Mouse (Mus musculus) Patski (cell line): ENCODE data around the gene U2af1. TPM values are rescaled to one million over a fixed set of nuclear protein-coding genes. Genes with fewer than 3 reads are reported as not detected.
A peak's percentile ranks its signal among the peaks of the same experiment; 100 is the strongest.

Experiments
- ATAC-seq: fragments of 100-300 bp; one replicate; pipeline ENCODE4 v1.8.0; 2021
- CTCF ChIA-PET: fragments of 350-600 bp; sonication (Branson Sonifier 250); formaldehyde crosslinking; loops from one replicate; lab custom pipeline; 2022; ENCODE audit warnings: inconsistent platforms; lab: Charles Lee
- POLR2A ChIA-PET: fragments of 350-600 bp; sonication (Branson Sonifier 250); formaldehyde crosslinking; loops from one replicate; lab custom pipeline; 2022; ENCODE audit warnings: antibody characterized with exemption, inconsistent platforms; lab: Charles Lee
- DNase-seq: peaks from one replicate; pipeline ENCODE4 v3.0.0-alpha.2; 2011; ENCODE audit warnings: low read depth, low spot score
- H3K27me3 ChIP-seq: fragments of 371-371 bp; one replicate; pipeline ENCODE4 v1.5.1; 2021
- CTCF ChIP-seq: fragments of 100-300 bp; IDR thresholded peaks from one replicate; pipeline ENCODE4 v1.5.1; 2021
- in situ Hi-C: fragments of 300-500 bp; cut with MboI; formaldehyde crosslinking; loops from 3 replicates; pipeline ENCODE4 v1.11.1; 2018; ENCODE audit warnings: low pct_unique_long_range_greater_than_20kb, mixed read lengths
- polyA plus RNA-seq: library from polyadenylated mRNA; unstranded; gene quantifications from one replicate; pipeline ENCODE4 v1.2.3, GENCODE M21; 2021

Gene U2af1
- polyA plus RNA-seq, 1 experiment from 2014 or later: 167 TPM

DNA sequence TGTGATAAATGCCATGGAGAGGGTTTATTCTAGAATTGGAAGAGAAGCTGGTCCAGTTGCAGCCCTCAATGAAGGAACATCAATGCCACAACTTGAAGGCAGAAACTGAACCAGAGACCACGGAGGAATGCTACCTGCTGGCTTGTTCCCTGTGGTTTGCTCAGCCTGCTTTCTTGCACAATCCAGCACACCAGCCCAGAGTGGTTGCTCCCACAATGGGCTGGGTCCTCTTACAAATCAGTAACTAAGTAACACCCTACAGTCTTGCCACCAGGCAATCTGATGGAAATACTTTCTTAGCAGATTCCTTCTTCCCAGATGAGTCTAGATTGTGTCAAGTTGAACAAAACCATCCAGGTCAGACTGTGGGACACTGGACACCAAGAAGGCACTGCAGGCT is 30.9 kb upstream of the U2af1 start:
- TF ChIP-seq CTCF: no peak
- ATAC-seq: no peak
- POLR2A ChIA-PET: interaction anchor here (1.1 kb wide), 1 partner anchor 165 kb away, joined by 5 read pairs; no protein-coding TSS in a partner anchor
- no peak for DNase-seq
- CTCF ChIA-PET: interaction anchor here (1.3 kb wide), 1 partner anchor 334 kb away, joined by 3 read pairs; no protein-coding TSS in a partner anchor
- H3K27me3 ChIP-seq: no peaks in the 10 kb centered on the region
- in situ Hi-C loops: loop anchor here (5.0 to 25.0 kb wide), 5 partner anchors 93 to 798 kb away; partner anchors contain the start of gene Sik1

- no peak for TF ChIP-seq CTCF
- ATAC-seq: no peak
- in situ Hi-C loops: loop anchor here (5.0 to 25.0 kb wide), 3 partner anchors 169 to 799 kb away; partner anchors contain the start of gene Sik1
- DNase-seq: no peak
- POLR2A ChIA-PET: no interaction called here
- CTCF ChIA-PET: no interaction called here
- H3K27me3 ChIP-seq: no peaks in the 10 kb centered on the region
Measured at GRCm38 (mm10) chr17:31688112-31688511, 29.4 kb upstream of the U2af1 start.

GRCm38 (mm10) chr17:31686225-31686564 is 27.5 kb upstream of the U2af1 start:
- no peaks in the 10 kb centered on the region for H3K27me3 ChIP-seq
- no peak for TF ChIP-seq CTCF
- POLR2A ChIA-PET: no interaction called here
- in situ Hi-C loops: loop anchor here (5.0 to 25.0 kb wide), 3 partner anchors 171 to 801 kb away; partner anchors contain the start of gene Sik1
- DNase-seq (no peak), ATAC-seq (peak; percentile 11)
- CTCF ChIA-PET: interaction anchor here (0.7 to 1.3 kb wide), 6 partner anchors 9 to 341 kb away, joined by 3 to 7 read pairs (median 4); no protein-coding TSS in a partner anchor

DNA sequence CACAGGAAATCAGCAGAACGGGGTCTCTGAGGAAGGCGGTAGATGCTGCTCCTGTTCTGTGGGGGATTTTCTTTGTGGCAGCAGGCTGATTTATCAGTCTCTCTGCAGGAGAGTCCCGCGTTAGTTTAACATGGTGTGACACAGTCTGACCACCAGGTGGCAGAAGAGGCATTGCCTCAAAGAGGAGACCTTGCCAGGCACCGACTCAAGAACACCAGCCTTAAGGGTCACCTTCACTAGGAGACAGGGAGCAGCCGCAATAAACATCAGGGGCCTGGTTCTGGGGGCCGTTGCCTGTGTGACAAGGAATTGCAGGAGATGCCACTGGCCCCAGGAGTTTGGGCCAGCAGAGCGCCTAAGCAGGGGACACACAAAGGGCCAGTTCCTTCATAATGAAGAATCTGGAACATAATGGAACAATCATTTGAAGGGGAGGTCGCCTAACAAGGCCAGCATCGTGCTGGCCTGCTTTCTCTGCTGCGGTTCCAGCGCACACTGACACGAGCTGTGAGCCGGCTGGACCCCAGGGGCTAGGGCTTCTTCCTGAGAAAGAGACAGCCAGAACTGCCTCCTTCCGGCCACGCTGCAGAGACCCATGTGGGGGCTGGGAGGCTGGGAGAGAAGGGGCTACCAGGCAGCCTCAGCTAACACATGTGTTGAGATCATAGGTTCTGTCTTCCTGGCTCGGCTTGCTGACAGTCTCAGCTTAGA is 27.0 kb upstream of the U2af1 start:
- in situ Hi-C loops: loop anchor here (5.0 to 25.0 kb wide), 3 partner anchors 172 to 802 kb away; partner anchors contain the start of gene Sik1
- no peak for TF ChIP-seq CTCF
- ATAC-seq: peak; percentile 31

GRCm38 (mm10) chr17:31680450-31680849 is 21.8 kb upstream of the U2af1 start:
- ChIA-PET POLR2A (interaction anchor here (0.7 kb wide), 1 partner anchor 234 kb away, joined by 4 read pairs; no protein-coding TSS in a partner anchor), CTCF (interaction anchor here (1.3 to 2.4 kb wide), 4 partner anchors 11 to 347 kb away, joined by 3 to 6 read pairs (median 4); no protein-coding TSS in a partner anchor)
- ATAC-seq: peak; percentile 10
- H3K27me3 ChIP-seq: no peaks in the 10 kb centered on the region
- no peak for TF ChIP-seq CTCF
- in situ Hi-C loops: loop anchor here (25.0 kb wide), 1 partner anchor 807 kb away; no protein-coding TSS in a partner anchor
- no peak for DNase-seq

More for the DNA sequence above, 27.0 kb upstream of the U2af1 start:
- ChIA-PET CTCF (interaction anchor here (0.7 to 1.3 kb wide), 6 partner anchors 10 to 341 kb away, joined by 3 to 7 read pairs (median 4); no protein-coding TSS in a partner anchor), POLR2A (no interaction called here)
- DNase-seq: peak; percentile 51
- no peaks in the 10 kb centered on the region for H3K27me3 ChIP-seq

- in situ Hi-C loops: loop anchor here (25.0 kb wide), 1 partner anchor 810 kb away; no protein-coding TSS in a partner anchor
- POLR2A ChIA-PET: no interaction called here
- no peak for DNase-seq
- TF ChIP-seq CTCF: no peak
- ATAC-seq: no peak
- H3K27me3 ChIP-seq: no peaks in the 10 kb centered on the region
- CTCF ChIA-PET: interaction anchor here (1.5 kb wide), 1 partner anchor 17 kb away, joined by 3 read pairs; no protein-coding TSS in a partner anchor
Measured at GRCm38 (mm10) chr17:31677507-31677906, 18.8 kb upstream of the U2af1 start, which contains the start of gene Cryaa. TSS of gene Cryaa (plus strand) at chr17:31677807.

GRCm38 (mm10) chr17:31674426-31674825 is 15.7 kb upstream of the U2af1 start:
- no peak for ATAC-seq
- in situ Hi-C loops: no loop called here
- no peak for TF ChIP-seq CTCF
- ChIA-PET POLR2A (no interaction called here), CTCF (interaction anchor here (1.0 kb wide), 1 partner anchor 399 kb away, joined by 3 read pairs; no protein-coding TSS in a partner anchor)
- no peak for DNase-seq
- H3K27me3 ChIP-seq: no peaks in the 10 kb centered on the region

GRCm38 (mm10) chr17:31672279-31672678 is 13.6 kb upstream of the U2af1 start:
- H3K27me3 ChIP-seq: no peaks in the 10 kb centered on the region
- ATAC-seq (no peak), DNase-seq (no peak)
- ChIA-PET CTCF (no interaction called here), POLR2A (no interaction called here)
- no peak for TF ChIP-seq CTCF
- in situ Hi-C loops: no loop called here

DNA sequence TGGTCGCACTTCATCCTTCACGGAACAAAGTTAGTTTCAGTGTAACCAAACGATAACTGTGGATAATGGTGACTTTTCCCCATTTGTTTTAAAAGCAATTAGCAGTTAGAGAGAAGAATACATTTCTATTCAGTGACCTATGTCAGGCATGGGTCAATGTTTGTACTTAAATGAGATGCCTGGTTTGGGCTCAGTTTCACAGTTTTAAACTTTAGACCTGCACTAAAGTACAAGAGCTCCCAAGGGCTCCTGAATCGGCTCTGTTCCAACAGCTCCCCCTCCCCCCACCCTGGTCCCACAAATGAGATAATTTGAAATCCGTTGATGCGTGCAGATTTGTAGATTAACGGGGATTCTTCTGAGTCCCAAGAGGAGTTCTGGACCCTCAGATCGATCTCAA is 13.0 kb upstream of the U2af1 start:
- POLR2A ChIA-PET: no interaction called here
- in situ Hi-C loops: no loop called here
- ATAC-seq: no peak
- H3K27me3 ChIP-seq: no peaks in the 10 kb centered on the region
- no peak for DNase-seq
- TF ChIP-seq CTCF: no peak
- CTCF ChIA-PET: no interaction called here

- ChIA-PET POLR2A (interaction anchor here (0.7 kb wide), 2 partner anchors 10 to 230 kb away, joined by 3 to 4 read pairs; no protein-coding TSS in a partner anchor), CTCF (interaction anchor here (0.7 to 1.6 kb wide), 3 partner anchors 11 to 357 kb away, joined by 3 to 4 read pairs (median 3); no protein-coding TSS in a partner anchor)
- DNase-seq: peak; percentile 65
- H3K27me3 ChIP-seq: no peaks in the 10 kb centered on the region
- TF ChIP-seq CTCF: no peak
- ATAC-seq: peak; percentile 88
- in situ Hi-C loops: no loop called here
Measured at GRCm38 (mm10) chr17:31670163-31670562, 11.5 kb upstream of the U2af1 start.
